26 mouse cellular contexts compared by ENCODE assay signal in the genomic region with DNA sequence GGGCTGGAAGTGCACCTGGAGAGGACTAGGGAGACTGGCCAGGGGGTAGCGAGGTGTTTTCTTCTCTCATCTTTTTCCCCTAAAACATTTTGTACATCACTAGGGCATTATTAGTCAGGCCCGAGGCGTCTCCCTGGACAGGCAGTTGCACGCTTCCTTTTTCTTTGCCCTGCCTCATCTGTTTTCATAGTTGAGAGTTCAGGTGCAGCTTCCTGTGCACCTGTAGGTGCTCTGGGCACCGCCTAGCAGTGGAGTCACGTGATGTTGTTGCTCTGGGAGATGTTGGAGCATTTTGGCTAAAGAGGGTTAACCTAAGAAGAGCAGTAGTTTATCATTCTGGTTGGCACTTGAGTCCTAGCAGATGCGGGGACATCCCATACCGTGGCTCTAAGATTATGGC. TPM values are rescaled to one million over a fixed set of nuclear protein-coding genes. Genes with fewer than 3 reads are reported as not detected.
DNase-seq lines count a peak whose midpoint lies in the region; ATAC-seq and TF ChIP-seq lines count a peak whose summit lies in the region.
"Had no signal": no experiment of that assay in that cellular context is flagged by ENCODE, and none has a peak within 500 bp of the region (broad histone marks: within the 10 kb centered on the region; RNA-seq: fewer than 3 reads in every experiment).

No protein-coding gene starts in this region.

- H3K4me1 ChIP-seq in intestine, postnatal 0 days (replicated peaks; ENCODE audit: control insufficient read depth, insufficient read depth, low read length) = peaks cover 4% of the 10 kb centered on the region
- peaks cover 5% of the 10 kb centered on the region; the same call in 1 of the 2 replicates for H3K4me1 ChIP-seq in intestine, embryonic 15.5 days (replicated peaks)
- H3K4me1 ChIP-seq in midbrain, embryonic 14.5 days (ENCODE audit: control insufficient read depth, insufficient read depth, low read length) = peaks cover 10% of the 10 kb centered on the region
- H3K4me1 ChIP-seq in midbrain, embryonic 15.5 days = peaks cover 30% of the 10 kb centered on the region

- WGBS in intestine, postnatal 0 days = 76% methylated on average over 8 of the region's 8 CpGs
- WGBS in intestine, embryonic 15.5 days = 85% methylated on average over 8 of the region's 8 CpGs
- 93% methylated on average over 8 of the region's 8 CpGs for WGBS in midbrain, embryonic 14.5 days
- WGBS in midbrain, embryonic 15.5 days = 96% methylated on average over 8 of the region's 8 CpGs

- TF ChIP-seq CTCF in intestine, postnatal 0 days (IDR thresholded peaks at IDR 0.05; ENCODE audit: low read depth) = no peak

- DNase-seq in midbrain, embryonic 14.5 days = no peak
- DNase-seq in A20 (ENCODE audit: low read depth, low spot score) = peak; percentile 87
- DNase-seq in naive thymus-derived CD4-positive, alpha-beta T cell, adult 2 months (ENCODE audit: low read depth) = peak; percentile 18
- DNase-seq in heart, postnatal 25 days (ENCODE audit: low spot score) = no peak
- DNase-seq: adrenal gland, adult 2 months; adrenal gland, postnatal 14 days; cerebellum, adult 11 months; cerebellum, adult 2 months; cerebellum, adult 9-11 months; embryo, embryonic 11 days; gastrocnemius, postnatal 25 days; heart, adult 18-20 months; heart, postnatal 10 days; heart, postnatal 4 days had no signal

- intact Hi-C loops in heart, postnatal 25 days (cut with DNase I) = loop anchor here (2.0 kb wide), 1 partner anchor 20 kb away; no protein-coding TSS in a partner anchor

- no peak overlapping the region for H3K4me3 ChIP-seq in intestine, postnatal 0 days (ENCODE audit: low read depth, low read length)
- H3K4me3 ChIP-seq in intestine, embryonic 15.5 days (replicated peaks) = no peak overlapping the region
- no peak overlapping the region for H3K4me3 ChIP-seq in midbrain, embryonic 14.5 days (replicated peaks; ENCODE audit: low read depth, low read length)
- H3K4me3 ChIP-seq in midbrain, embryonic 15.5 days = no peak overlapping the region
- H3K4me3 ChIP-seq: embryonic facial prominence, embryonic 10.5 days; embryonic facial prominence, embryonic 13.5 days; erythroblast, embryonic 14.5 days; forebrain, embryonic 12.5 days; heart, embryonic 12.5 days; heart, embryonic 15.5 days; hindbrain, embryonic 15.5 days had no signal

- ATAC-seq in intestine, postnatal 0 days = no peak
- ATAC-seq in intestine, embryonic 15.5 days = no peak
- ATAC-seq in midbrain, embryonic 14.5 days (ENCODE audit: low FRiP score, low TSS enrichment) = no peak
- no peak for ATAC-seq in midbrain, embryonic 15.5 days (replicated peaks)
- ATAC-seq: CD4-positive, CD25-positive, alpha-beta regulatory T cell, adult 4 months; forebrain, embryonic 16.5 days had no signal

- H3K27ac ChIP-seq in intestine, postnatal 0 days (ENCODE audit: low read depth, low read length) = peak overlapping the region; percentile 24; the same call in 1 of the 2 replicates
- no peak overlapping the region for H3K27ac ChIP-seq in intestine, embryonic 15.5 days
- H3K27ac ChIP-seq in midbrain, embryonic 14.5 days (replicated peaks; ENCODE audit: low read depth, low read length) = no peak overlapping the region
- no peak overlapping the region for H3K27ac ChIP-seq in midbrain, embryonic 15.5 days
- H3K27ac ChIP-seq: embryonic facial prominence, embryonic 10.5 days; embryonic facial prominence, embryonic 13.5 days; forebrain, embryonic 12.5 days; heart, embryonic 15.5 days; hindbrain, embryonic 15.5 days had no signal

- H3K9me3 ChIP-seq in intestine, postnatal 0 days (ENCODE audit: control insufficient read depth) = no peaks in the 10 kb centered on the region
- H3K9me3 ChIP-seq in intestine, embryonic 15.5 days = no peaks in the 10 kb centered on the region
- H3K9me3 ChIP-seq in midbrain, embryonic 14.5 days (ENCODE audit: control insufficient read depth, low read length) = no peaks in the 10 kb centered on the region
- H3K9me3 ChIP-seq in midbrain, embryonic 15.5 days = no peaks in the 10 kb centered on the region
- H3K9me3 ChIP-seq: embryonic facial prominence, embryonic 10.5 days; embryonic facial prominence, embryonic 13.5 days; forebrain, embryonic 12.5 days; heart, embryonic 12.5 days; heart, embryonic 15.5 days; hindbrain, embryonic 15.5 days had no signal

- H3K36me3 ChIP-seq in intestine, postnatal 0 days (ENCODE audit: control insufficient read depth, insufficient read depth) = peaks cover 67% of the 10 kb centered on the region
- H3K36me3 ChIP-seq in intestine, embryonic 15.5 days = peaks cover 32% of the 10 kb centered on the region
- H3K36me3 ChIP-seq in midbrain, embryonic 14.5 days (ENCODE audit: control insufficient read depth, insufficient read depth, low read length) = peaks cover 79% of the 10 kb centered on the region
- H3K36me3 ChIP-seq in midbrain, embryonic 15.5 days (replicated peaks) = peaks cover 63% of the 10 kb centered on the region

- no peak overlapping the region for H3K4me2 ChIP-seq in intestine, postnatal 0 days (replicated peaks; ENCODE audit: low read depth)
- H3K4me2 ChIP-seq in intestine, embryonic 15.5 days (replicated peaks) = no peak overlapping the region
- H3K4me2 ChIP-seq in midbrain, embryonic 14.5 days (ENCODE audit: low read length) = no peak overlapping the region
- no peak overlapping the region for H3K4me2 ChIP-seq in midbrain, embryonic 15.5 days
- H3K4me2 ChIP-seq: embryonic facial prominence, embryonic 13.5 days; forebrain, embryonic 12.5 days; heart, embryonic 12.5 days; heart, embryonic 15.5 days; hindbrain, embryonic 15.5 days had no signal

- no peaks in the 10 kb centered on the region for H3K27me3 ChIP-seq in intestine, postnatal 0 days (replicated peaks; ENCODE audit: control insufficient read depth, insufficient read depth, low read length)
- no peaks in the 10 kb centered on the region for H3K27me3 ChIP-seq in intestine, embryonic 15.5 days (replicated peaks)
- H3K27me3 ChIP-seq in midbrain, embryonic 14.5 days (ENCODE audit: control insufficient read depth, insufficient read depth, low read length) = no peaks in the 10 kb centered on the region
- no peaks in the 10 kb centered on the region for H3K27me3 ChIP-seq in midbrain, embryonic 15.5 days (replicated peaks)
- H3K27me3 ChIP-seq: embryonic facial prominence, embryonic 13.5 days; forebrain, embryonic 12.5 days; heart, embryonic 12.5 days; heart, embryonic 15.5 days; hindbrain, embryonic 15.5 days had no signal

- H3K9ac ChIP-seq in intestine, postnatal 0 days (ENCODE audit: low read depth, low read length) = no peak overlapping the region
- no peak overlapping the region for H3K9ac ChIP-seq in intestine, embryonic 15.5 days
- 0 out of 2 replicates have a peak overlapping the region, but pooled peaks have one; percentile 17 for H3K9ac ChIP-seq in midbrain, embryonic 14.5 days (replicated peaks; ENCODE audit: low read length)
- H3K9ac ChIP-seq in midbrain, embryonic 15.5 days = no peak overlapping the region
- H3K9ac ChIP-seq: embryonic facial prominence, embryonic 13.5 days; forebrain, embryonic 12.5 days; heart, embryonic 12.5 days; heart, embryonic 15.5 days; hindbrain, embryonic 15.5 days had no signal

RNA-seq across cellular contexts. Expression of a gene that starts 5.9 kb away (rescaled TPM):
- polyA plus RNA-seq in intestine, postnatal 0 days (2015; fragmentation: Nextera tagmentation; extraction: Ambion mirVana) = 3,331 and 3,461 TPM in 2 replicates
- polyA plus RNA-seq in intestine, embryonic 15.5 days (2015; fragmentation: Nextera tagmentation; extraction: Ambion mirVana) = 2,249 and 2,526 TPM in 2 replicates
- polyA plus RNA-seq in midbrain, embryonic 14.5 days (2014; fragmentation: Nextera tagmentation; extraction: Ambion mirVana) = 2,581 and 2,856 TPM in 2 replicates
- 2,307 and 2,436 TPM in 2 replicates for polyA plus RNA-seq in midbrain, embryonic 15.5 days (2015; fragmentation: Nextera tagmentation; extraction: Ambion mirVana)
- 100 to 1,000 TPM; 264 to 282 TPM for total RNA-seq in heart, postnatal 25 days (2021)

RNA-seq across cellular contexts. Expression of a gene that starts 45.7 kb away (rescaled TPM):
- 7.8 and 8.6 TPM in 2 replicates for polyA plus RNA-seq in intestine, postnatal 0 days (2015; fragmentation: Nextera tagmentation; extraction: Ambion mirVana)
- polyA plus RNA-seq in intestine, embryonic 15.5 days (2015; fragmentation: Nextera tagmentation; extraction: Ambion mirVana) = 10.2 and 12.1 TPM in 2 replicates
- 11.3 and 14.1 TPM in 2 replicates for polyA plus RNA-seq in midbrain, embryonic 14.5 days (2014; fragmentation: Nextera tagmentation; extraction: Ambion mirVana)
- 12.2 and 14.1 TPM in 2 replicates for polyA plus RNA-seq in midbrain, embryonic 15.5 days (2015; fragmentation: Nextera tagmentation; extraction: Ambion mirVana)
- total RNA-seq in heart, postnatal 25 days (2021) = 10 to 100 TPM in 1 of 2 experiments, 1 to 10 TPM in 1; 10.0 to 12.7 TPM

Comparison
In these comparisons a context has a peak if more than half of its experiments do, and no peak if none do; other contexts are left out.
1. DNase-seq: peak in A20 (single experiment) and naive thymus-derived CD4-positive, alpha-beta T cell, adult 2 months (single experiment); none in midbrain, embryonic 14.5 days (single experiment) and heart, postnatal 25 days (single experiment).